Mouse (Mus musculus) brain, embryonic 14.5 days (tissue): ENCODE data around the gene Fzr1.

Source experiments
- CTCF ChIP-seq: fragments of 200-500 bp; IDR thresholded peaks from 2 replicates; pipeline ENCODE4 v1.5.1; 2012; ENCODE audit warnings: inconsistent platforms, mild to moderate bottlenecking, moderate library complexity, borderline replicate concordance; ENCODE audit not compliant: insufficient read depth, insufficient read length; ENCODE audit errors: extremely low read depth
- POLR2A ChIP-seq: fragments of 200-500 bp; IDR thresholded peaks from 2 replicates; pipeline ENCODE4 v1.6.1; 2012; ENCODE audit warnings: mild to moderate bottlenecking, inconsistent platforms, borderline replicate concordance; ENCODE audit not compliant: poor library complexity, insufficient read depth, insufficient read length, severe bottlenecking; ENCODE audit errors: extremely low read depth

DNA sequence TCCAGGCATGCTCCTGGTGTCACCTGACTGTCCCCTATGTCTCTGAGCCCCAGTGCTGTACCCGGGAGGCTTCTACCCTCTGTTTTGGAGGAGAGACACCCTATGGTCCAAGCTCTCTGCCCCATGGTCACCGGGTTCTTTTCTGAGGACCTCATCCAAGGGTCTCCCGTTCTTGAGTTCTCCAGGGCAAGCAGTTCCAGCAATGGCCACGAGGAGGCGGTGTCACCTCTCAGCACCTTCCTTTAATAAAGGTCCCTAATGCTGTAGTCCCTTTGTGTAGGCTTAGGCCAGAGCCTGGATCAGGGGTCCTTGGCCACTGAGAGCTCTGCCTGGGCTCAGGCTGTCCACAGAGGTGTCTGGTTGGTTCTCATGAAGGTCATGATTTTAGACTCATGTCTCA, 16.8 kb upstream of the Fzr1 start:
- no peak for TF ChIP-seq POLR2A
- TF ChIP-seq CTCF: peak; percentile 90
